Mouse (Mus musculus) ovary, adult 18-20 months (tissue): ENCODE measurements around the gene Psmb7.

Experiments
- DNase-seq: peaks from one replicate; pipeline ENCODE4 v3.0.0; 2022; ENCODE audit warnings: low spot score, mixed read lengths

Gene Psmb7

GRCm38 (mm10) chr2:38637716-38638267 lies 6.1 kb downstream of the Psmb7 start:
- no peak for DNase-seq

GRCm38 (mm10) chr2:38630574-38630973 lies 13.3 kb downstream of the Psmb7 start:
- DNase-seq: no peak

- no peak for DNase-seq
These were observed 14.4 kb downstream of the Psmb7 start for GRCm38 (mm10) chr2:38629451-38629850.

GRCm38 (mm10) chr2:38628801-38629200 lies 15.1 kb downstream of the Psmb7 start:
- DNase-seq: no peak

GRCm38 (mm10) chr2:38623821-38624590 lies 19.9 kb downstream of the Psmb7 start:
- no peak for DNase-seq

GRCm38 (mm10) chr2:38623411-38623810 lies 20.5 kb downstream of the Psmb7 start:
- no peak for DNase-seq

- DNase-seq: peak; percentile 15
These were observed 22.3 kb downstream of the Psmb7 start for GRCm38 (mm10) chr2:38621610-38622021.

- no peak for DNase-seq
These were observed 22.8 kb downstream of the Psmb7 start for GRCm38 (mm10) chr2:38621076-38621475.

GRCm38 (mm10) chr2:38619777-38620176 lies 24.1 kb downstream of the Psmb7 start:
- no peak for DNase-seq

- no peak for DNase-seq
These were observed 26.7 kb downstream of the Psmb7 start for GRCm38 (mm10) chr2:38616956-38617872.

GRCm38 (mm10) chr2:38616072-38616471 lies 27.8 kb downstream of the Psmb7 start:
- no peak for DNase-seq

GRCm38 (mm10) chr2:38614437-38614836 lies 29.4 kb downstream of the Psmb7 start:
- DNase-seq: no peak

- DNase-seq: no peak
These were observed 30.3 kb downstream of the Psmb7 start for GRCm38 (mm10) chr2:38613576-38613975.

- DNase-seq: no peak
These were observed 31.3 kb downstream of the Psmb7 start for GRCm38 (mm10) chr2:38612596-38612995.

- DNase-seq: no peak
These were observed 33.7 kb downstream of the Psmb7 start for GRCm38 (mm10) chr2:38610161-38610560.

GRCm38 (mm10) chr2:38609310-38609709 lies 34.6 kb downstream of the Psmb7 start:
- no peak for DNase-seq

GRCm38 (mm10) chr2:38608831-38609309 lies 35.0 kb downstream of the Psmb7 start:
- no peak for DNase-seq

- no peak for DNase-seq
These were observed 36.2 kb downstream of the Psmb7 start for GRCm38 (mm10) chr2:38607716-38608115.

GRCm38 (mm10) chr2:38600842-38601241 lies 43.0 kb downstream of the Psmb7 start:
- DNase-seq: no peak

GRCm38 (mm10) chr2:38598395-38598794 lies 45.5 kb downstream of the Psmb7 start:
- no peak for DNase-seq

- DNase-seq: no peak
These were observed 46.0 kb downstream of the Psmb7 start for GRCm38 (mm10) chr2:38597896-38598295.

- DNase-seq: no peak
These were observed 49.0 kb downstream of the Psmb7 start for GRCm38 (mm10) chr2:38594874-38595273.
